Mouse (Mus musculus): Measurements from ENCODE around the gene Ptprm.

- TF ChIP-seq CTCF (IDR thresholded peaks at IDR 0.05; ENCODE audit: control insufficient read depth, insufficient read depth, insufficient replicate concordance, low read depth, low read length) (no peak), POLR2A (IDR thresholded peaks at IDR 0.05; ENCODE audit: control insufficient read depth, low read depth, low read length) (no peak)
Observed at GRCm38 (mm10) chr17:66960557-66960956, 393.7 kb downstream of the Ptprm start.
